ENCODE assay signal across 9 mouse cellular contexts in genomic region chr5:144734949-144735348, GRCm38 (mm10). TPM values are rescaled to one million over a fixed set of nuclear protein-coding genes. Genes with fewer than 3 reads are reported as not detected.
A peak's percentile ranks its signal among the peaks of the same experiment; 100 is the strongest.
DNase-seq lines count a peak whose midpoint lies in the region; ATAC-seq and TF ChIP-seq lines count a peak whose summit lies in the region.
"Had no signal": no experiment of that assay in that cellular context is flagged by ENCODE, and none has a peak within 500 bp of the region (broad histone marks: within the 10 kb centered on the region; RNA-seq: fewer than 3 reads in every experiment).

No protein-coding gene starts in this region.

- no peak overlapping the region for H3K4me2 ChIP-seq in CH12.LX (ENCODE audit: insufficient read depth, low read depth, poor library complexity, severe bottlenecking)
- H3K4me2 ChIP-seq: heart, embryonic 15.5 days had no signal

- dilution Hi-C loops in CH12.LX (cut with MboI; ENCODE audit: extremely low pct_ligation_motif_present, extremely low pct_unique_long_range_greater_than_20kb, low sequenced_read_pairs), result no loop called here

- no peak overlapping the region for H3K4me3 ChIP-seq in CH12.LX (replicated peaks in 1 of 3; ENCODE audit: low read depth in 2 of 3, low read length in 2 of 3, poor library complexity in 1 of 3)
- H3K4me3 ChIP-seq: heart, embryonic 15.5 days had no signal

- no peaks in the 10 kb centered on the region; a peak in 1 of 4 replicates for H3K4me1 ChIP-seq in CH12.LX (ENCODE audit: control insufficient read depth in 1 of 2, insufficient read depth in 2 of 2)
- H3K4me1 ChIP-seq: heart, embryonic 15.5 days had no signal

- H3K27me3 ChIP-seq in CH12.LX (replicated peaks), result peaks cover 55% of the 10 kb centered on the region

- no peak overlapping the region for H3K27ac ChIP-seq in CH12.LX (ENCODE audit: insufficient read depth, low read depth)
- H3K27ac ChIP-seq: heart, embryonic 15.5 days had no signal

- H3K36me3 ChIP-seq in CH12.LX (replicated peaks in 1 of 2; ENCODE audit: control insufficient read depth in 1 of 2, insufficient read depth in 1 of 2, low read length in 1 of 2), result no peaks in the 10 kb centered on the region
- H3K36me3 ChIP-seq: heart, embryonic 15.5 days had no signal

- TF ChIP-seq CTCF in CH12.LX (conservative IDR thresholded peaks at IDR 0.05 in 1 of 2, IDR thresholded peaks at IDR 0.05 in 1 of 2; ENCODE audit: low read depth in 2 of 2, low read length in 2 of 2), result peak; percentile 81 to 85

- no peak for TF ChIP-seq POLR2A in CH12.LX (IDR thresholded peaks at IDR 0.05; ENCODE audit: low read depth, low read length)

- no peaks in the 10 kb centered on the region for H3K9me3 ChIP-seq in CH12.LX (replicated peaks; ENCODE audit: low read length)
- H3K9me3 ChIP-seq: heart, embryonic 15.5 days had no signal

- peak; percentile 76 for ATAC-seq in granulocyte monocyte progenitor cell, adult 5-6 weeks (replicated peaks; ENCODE audit: poor library complexity, severe bottlenecking)
- peak; percentile 91 for ATAC-seq in megakaryocyte progenitor cell, adult 5-6 weeks (replicated peaks; ENCODE audit: poor library complexity)

- H3K79me2 ChIP-seq in CH12.LX (replicated peaks; ENCODE audit: control insufficient read depth, extremely low read depth, insufficient read depth, poor library complexity, severe bottlenecking), result no peaks in the 10 kb centered on the region

- no peak overlapping the region for H3K9ac ChIP-seq in CH12.LX (ENCODE audit: insufficient read depth, low read depth)
- H3K9ac ChIP-seq: heart, embryonic 15.5 days had no signal

- no peak for TF ChIP-seq EP300 in CH12.LX (IDR thresholded peaks at IDR 0.05; ENCODE audit: low read length)

- peak; percentile 83 for TF ChIP-seq RAD21 in CH12.LX (IDR thresholded peaks at IDR 0.05; ENCODE audit: low read depth, low read length)

- peak; percentile 59 for DNase-seq in CH12.LX (ENCODE audit: extremely low read depth)
- DNase-seq in adrenal gland, adult 2 months, result peak; percentile 64
- DNase-seq in embryo, embryonic 10.5 days (ENCODE audit: low spot score), result peak; percentile 83
- DNase-seq in layer of hippocampus, postnatal 14 days (ENCODE audit: low spot score in 2 of 2), result peak; percentile 75
- DNase-seq in right cerebral cortex, postnatal 10 days (ENCODE audit: low spot score in 2 of 2), result peak; percentile 78 to 82
- peak; percentile 32 for DNase-seq in yolk sac, embryonic 10.5 days (ENCODE audit: low spot score)

- in situ Hi-C loops in CH12.LX (cut with MboI; ENCODE audit: low pct_ligation_motif_present, low pct_unique_long_range_greater_than_20kb, low sequenced_read_pairs), result loop anchor here (10.0 to 25.0 kb wide), 4 partner anchors 270 to 698 kb away; partner anchors contain the start of genes Ocm and Tecpr1

TF ChIP-seq in CH12.LX, 34 proteins besides CTCF, POLR2A, EP300 and RAD21:
- TF ChIP-seq USF2 (conservative IDR thresholded peaks at IDR 0.05; ENCODE audit: low read depth, low read length) (no peak), MYC (IDR thresholded peaks at IDR 0.05; ENCODE audit: low read depth, low read length) (0 out of 2 replicates have a peak, but pooled peaks have one; percentile 16), SMC3 (IDR thresholded peaks at IDR 0.05; ENCODE audit: low read depth, low read length) (peak; percentile 70), USF1 (IDR thresholded peaks at IDR 0.05; ENCODE audit: low read depth, low read length) (peak; percentile 13; the same call in 1 of the 2 replicates)

RNA-seq across cellular contexts. Expression of gene Tmem130, which starts 26.7 kb away (rescaled TPM):
- not detected in 2 replicates for total RNA-seq in CH12.LX (2012; rRNA removed)
- total RNA-seq in CH12.LX (2014; rRNA removed), result not detected in 2 replicates
- 0.20 TPM in 1 of 2 replicates, not detected in the other for polyA plus RNA-seq in CH12.LX (2012; ENCODE audit: insufficient read length, low read depth)
- 10 to 100 TPM; 30.5 to 48.0 TPM for total RNA-seq in adrenal gland, adult 2 months (2021)
- 17.9 and 24.0 TPM in 2 replicates for polyA plus RNA-seq in adrenal gland, adult 2 months (2012; rRNA removed)
- 1.6 TPM in 1 of 2 replicates, not detected in the other for total RNA-seq in granulocyte monocyte progenitor cell, adult 5-6 weeks (2014; fragmentation: Nextera tagmentation)
- not detected in 2 replicates for total RNA-seq in granulocyte monocyte progenitor cell, adult 5-6 weeks (2017)
- total RNA-seq in layer of hippocampus, postnatal 14 days (2021), result 100 to 1,000 TPM; 126 to 137 TPM
- total RNA-seq in megakaryocyte progenitor cell, adult 5-6 weeks (2015), result not detected in 2 replicates
- total RNA-seq in megakaryocyte progenitor cell, adult 5-6 weeks (2017), result 0.03 TPM in 1 of 2 replicates, not detected in the other

RNA-seq across cellular contexts. Expression of gene Trrap, which starts 32.6 kb away (rescaled TPM):
- total RNA-seq in CH12.LX (2012; rRNA removed) (55.0 and 55.4 TPM in 2 replicates), CH12.LX (2014; rRNA removed) (15.3 and 18.2 TPM in 2 replicates)
- polyA plus RNA-seq in CH12.LX (2012; ENCODE audit: insufficient read length, low read depth), result 69.7 and 77.0 TPM in 2 replicates
- total RNA-seq in adrenal gland, adult 2 months (2021), result 10 to 100 TPM; 65.9 to 92.4 TPM
- polyA plus RNA-seq in adrenal gland, adult 2 months (2012; rRNA removed), result 80.0 and 80.6 TPM in 2 replicates
- 76.4 and 91.5 TPM in 2 replicates for total RNA-seq in granulocyte monocyte progenitor cell, adult 5-6 weeks (2014; fragmentation: Nextera tagmentation)
- total RNA-seq in granulocyte monocyte progenitor cell, adult 5-6 weeks (2017), result 43.8 and 48.9 TPM in 2 replicates
- 100 to 1,000 TPM; 148 to 164 TPM for total RNA-seq in layer of hippocampus, postnatal 14 days (2021)
- total RNA-seq in megakaryocyte progenitor cell, adult 5-6 weeks (2015), result 67.1 and 67.3 TPM in 2 replicates
- total RNA-seq in megakaryocyte progenitor cell, adult 5-6 weeks (2017), result 36.7 and 39.7 TPM in 2 replicates

Comparison
In these comparisons a context has a peak if more than half of its experiments do, and no peak if none do; other contexts are left out.
1. DNase-seq: peak in every context shown above with its lines; median percentile 83 in embryo, embryonic 10.5 days; 80 in right cerebral cortex, postnatal 10 days; 75 in layer of hippocampus, postnatal 14 days; 64 in adrenal gland, adult 2 months; 59 in CH12.LX; 32 in yolk sac, embryonic 10.5 days.
2. RNA of gene Tmem130, which starts 26.7 kb away (total RNA-seq): 126 to 137 TPM in layer of hippocampus, postnatal 14 days and 30.5 to 48.0 TPM in adrenal gland, adult 2 months; 1.6 TPM in granulocyte monocyte progenitor cell, adult 5-6 weeks, not detected in CH12.LX and 0.03 TPM in megakaryocyte progenitor cell, adult 5-6 weeks; every median in the first group is over 10 times any median in the second.